Mouse (Mus musculus): Measurements from ENCODE around the gene Mr1. TPM values are rescaled to one million over a fixed set of nuclear protein-coding genes. Genes with fewer than 3 reads are reported as not detected.
"Not testable (repeated sequence)": the region's sequence is repeated elsewhere in the genome, so short reads cannot be mapped to it uniquely, and the experiment has no call there.

Gene Mr1
- 0.47 and 1.1 TPM in 2 replicates for polyA plus RNA-seq (2014; fragmentation: Nextera tagmentation; extraction: Ambion mirVana)

DNA sequence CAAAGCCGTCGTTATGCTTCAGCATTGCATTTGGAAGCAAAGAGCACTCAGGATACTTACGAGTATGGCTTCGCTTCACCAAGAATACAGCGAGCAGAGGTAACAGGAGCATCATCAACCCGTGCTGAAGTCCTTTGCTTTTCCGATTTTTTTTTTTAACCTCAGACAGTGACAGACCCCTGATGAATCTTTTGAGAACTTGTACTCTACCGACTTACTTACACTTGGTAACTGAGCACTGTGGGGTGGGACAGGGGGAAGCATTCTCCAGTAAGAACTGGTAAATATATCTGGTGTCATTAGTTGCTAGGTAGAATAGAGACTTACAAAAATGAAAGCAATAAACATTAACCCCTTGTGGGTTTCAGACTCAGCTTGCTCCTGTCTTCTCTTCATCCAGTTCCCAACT is at the start of gene Mr1:
Mr1 (minus strand) TSS at position 243 of the 409 bp plus-strand sequence.
- no peak within 1 kb of the TSS for H3K4me3 ChIP-seq (replicated peaks; ENCODE audit: low read depth, low read length)
- ATAC-seq (ENCODE audit: low FRiP score, low TSS enrichment): no peak
- no peaks in the 10 kb centered on the region for H3K27me3 ChIP-seq (ENCODE audit: control insufficient read depth, insufficient read depth, low read length)
- no peak within 1 kb of the TSS for H3K27ac ChIP-seq (replicated peaks; ENCODE audit: low read depth, low read length)
- H3K9me3 ChIP-seq (ENCODE audit: control insufficient read depth, low read length): no peaks in the 10 kb centered on the region
- no peaks in the 10 kb centered on the region for H3K4me1 ChIP-seq (ENCODE audit: control insufficient read depth, insufficient read depth, low read length)
- H3K9ac ChIP-seq (replicated peaks; ENCODE audit: low read length): no peak within 1 kb of the TSS
- no peak within 1 kb of the TSS for H3K4me2 ChIP-seq (ENCODE audit: low read length)
- no peaks in the 10 kb centered on the region for H3K36me3 ChIP-seq (ENCODE audit: control insufficient read depth, insufficient read depth, low read length)
- WGBS: 60% methylated on average over 8 of the region's 8 CpGs
- DNase-seq: peak; percentile 81

- no peak overlapping the region for H3K4me2 ChIP-seq (ENCODE audit: low read length)
- no peaks in the 10 kb centered on the region for H3K27me3 ChIP-seq (ENCODE audit: control insufficient read depth, insufficient read depth, low read length)
- no peak overlapping the region for H3K9ac ChIP-seq (replicated peaks; ENCODE audit: low read length)
- peaks cover 75% of the 10 kb centered on the region for H3K36me3 ChIP-seq (ENCODE audit: control insufficient read depth, insufficient read depth, low read length)
- peak overlapping the region; percentile 45; the same call in 1 of the 2 replicates for H3K27ac ChIP-seq (replicated peaks; ENCODE audit: low read depth, low read length)
- ATAC-seq (ENCODE audit: low FRiP score, low TSS enrichment) (no peak), DNase-seq (peak; percentile 38)
- WGBS: 70% methylated on average over 15 of the region's 15 CpGs
- H3K4me1 ChIP-seq (ENCODE audit: control insufficient read depth, insufficient read depth, low read length): no peaks in the 10 kb centered on the region
- H3K4me3 ChIP-seq (replicated peaks; ENCODE audit: low read depth, low read length): no peak overlapping the region
- H3K9me3 ChIP-seq (ENCODE audit: control insufficient read depth, low read length): no peaks in the 10 kb centered on the region
These were observed 46.3 kb upstream of the Mr1 start for GRCm38 (mm10) chr1:155192805-155193368.

- Histone ChIP-seq H3K27me3 (ENCODE audit: control insufficient read depth, insufficient read depth, low read length) (no peaks in the 10 kb centered on the region), H3K36me3 (ENCODE audit: control insufficient read depth, insufficient read depth, low read length) (peaks cover 74% of the 10 kb centered on the region), H3K4me1 (ENCODE audit: control insufficient read depth, insufficient read depth, low read length) (no peaks in the 10 kb centered on the region), H3K9ac (replicated peaks; ENCODE audit: low read length) (no peak overlapping the region), H3K4me3 (replicated peaks; ENCODE audit: low read depth, low read length) (no peak overlapping the region), H3K4me2 (ENCODE audit: low read length) (no peak overlapping the region), H3K9me3 (ENCODE audit: control insufficient read depth, low read length) (no peaks in the 10 kb centered on the region), H3K27ac (replicated peaks; ENCODE audit: low read depth, low read length) (no peak overlapping the region)
- WGBS: 56% methylated on average over 2 of the region's 2 CpGs
- DNase-seq: peak; percentile 52
- no peak for ATAC-seq (ENCODE audit: low FRiP score, low TSS enrichment)
These were observed 45.1 kb upstream of the Mr1 start for GRCm38 (mm10) chr1:155191671-155192070.

DNA sequence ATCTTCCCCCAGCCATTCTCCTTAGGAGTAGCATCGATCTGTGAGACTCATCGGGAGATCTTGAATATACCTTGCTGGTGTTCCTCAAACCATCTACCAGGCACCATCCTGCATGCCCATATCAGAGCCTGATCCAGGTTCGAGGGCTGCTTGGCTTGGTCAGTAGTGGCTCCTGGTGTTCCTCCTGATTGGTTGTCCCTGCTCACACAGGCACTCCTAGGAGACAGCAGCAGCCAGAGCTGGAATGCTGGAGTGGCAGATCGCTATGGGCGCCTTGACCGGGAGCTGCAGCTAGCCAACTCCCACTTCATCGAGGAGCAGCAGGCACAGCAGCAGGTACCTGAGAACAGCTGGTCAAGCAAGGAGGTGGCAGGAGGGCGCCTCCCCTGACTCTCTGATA is 44.6 kb upstream of the Mr1 start:
- DNase-seq: no peak
- Histone ChIP-seq H3K4me1 (ENCODE audit: control insufficient read depth, insufficient read depth, low read length) (no peaks in the 10 kb centered on the region), H3K4me3 (replicated peaks; ENCODE audit: low read depth, low read length) (no peak overlapping the region), H3K36me3 (ENCODE audit: control insufficient read depth, insufficient read depth, low read length) (peaks cover 76% of the 10 kb centered on the region), H3K27ac (replicated peaks; ENCODE audit: low read depth, low read length) (no peak overlapping the region), H3K9ac (replicated peaks; ENCODE audit: low read length) (no peak overlapping the region), H3K9me3 (ENCODE audit: control insufficient read depth, low read length) (no peaks in the 10 kb centered on the region), H3K27me3 (ENCODE audit: control insufficient read depth, insufficient read depth, low read length) (no peaks in the 10 kb centered on the region), H3K4me2 (ENCODE audit: low read length) (no peak overlapping the region)
- no peak for ATAC-seq (ENCODE audit: low FRiP score, low TSS enrichment)
- 80% methylated on average over 8 of the region's 8 CpGs for WGBS

GRCm38 (mm10) chr1:155188656-155189055 is 42.0 kb upstream of the Mr1 start:
- Histone ChIP-seq H3K27me3 (ENCODE audit: control insufficient read depth, insufficient read depth, low read length) (no peaks in the 10 kb centered on the region), H3K27ac (replicated peaks; ENCODE audit: low read depth, low read length) (no peak overlapping the region), H3K36me3 (ENCODE audit: control insufficient read depth, insufficient read depth, low read length) (peaks cover 61% of the 10 kb centered on the region), H3K4me2 (ENCODE audit: low read length) (no peak overlapping the region), H3K9ac (replicated peaks; ENCODE audit: low read length) (no peak overlapping the region), H3K4me3 (replicated peaks; ENCODE audit: low read depth, low read length) (no peak overlapping the region), H3K9me3 (ENCODE audit: control insufficient read depth, low read length) (no peaks in the 10 kb centered on the region), H3K4me1 (ENCODE audit: control insufficient read depth, insufficient read depth, low read length) (no peaks in the 10 kb centered on the region)
- ATAC-seq (ENCODE audit: low FRiP score, low TSS enrichment) (no peak), DNase-seq (no peak)
- 92% methylated on average over 4 of the region's 4 CpGs for WGBS

- Histone ChIP-seq H3K4me2 (ENCODE audit: low read length) (no peak overlapping the region), H3K27ac (replicated peaks; ENCODE audit: low read depth, low read length) (no peak overlapping the region), H3K36me3 (ENCODE audit: control insufficient read depth, insufficient read depth, low read length) (peaks cover 42% of the 10 kb centered on the region), H3K4me3 (replicated peaks; ENCODE audit: low read depth, low read length) (no peak overlapping the region), H3K4me1 (ENCODE audit: control insufficient read depth, insufficient read depth, low read length) (no peaks in the 10 kb centered on the region), H3K9me3 (ENCODE audit: control insufficient read depth, low read length) (no peaks in the 10 kb centered on the region), H3K27me3 (ENCODE audit: control insufficient read depth, insufficient read depth, low read length) (no peaks in the 10 kb centered on the region), H3K9ac (replicated peaks; ENCODE audit: low read length) (no peak overlapping the region)
- 92% methylated on average over 3 of the region's 3 CpGs for WGBS
- ATAC-seq (ENCODE audit: low FRiP score, low TSS enrichment) (no peak), DNase-seq (no peak)
These were observed 37.6 kb upstream of the Mr1 start for GRCm38 (mm10) chr1:155184191-155184590.

DNA sequence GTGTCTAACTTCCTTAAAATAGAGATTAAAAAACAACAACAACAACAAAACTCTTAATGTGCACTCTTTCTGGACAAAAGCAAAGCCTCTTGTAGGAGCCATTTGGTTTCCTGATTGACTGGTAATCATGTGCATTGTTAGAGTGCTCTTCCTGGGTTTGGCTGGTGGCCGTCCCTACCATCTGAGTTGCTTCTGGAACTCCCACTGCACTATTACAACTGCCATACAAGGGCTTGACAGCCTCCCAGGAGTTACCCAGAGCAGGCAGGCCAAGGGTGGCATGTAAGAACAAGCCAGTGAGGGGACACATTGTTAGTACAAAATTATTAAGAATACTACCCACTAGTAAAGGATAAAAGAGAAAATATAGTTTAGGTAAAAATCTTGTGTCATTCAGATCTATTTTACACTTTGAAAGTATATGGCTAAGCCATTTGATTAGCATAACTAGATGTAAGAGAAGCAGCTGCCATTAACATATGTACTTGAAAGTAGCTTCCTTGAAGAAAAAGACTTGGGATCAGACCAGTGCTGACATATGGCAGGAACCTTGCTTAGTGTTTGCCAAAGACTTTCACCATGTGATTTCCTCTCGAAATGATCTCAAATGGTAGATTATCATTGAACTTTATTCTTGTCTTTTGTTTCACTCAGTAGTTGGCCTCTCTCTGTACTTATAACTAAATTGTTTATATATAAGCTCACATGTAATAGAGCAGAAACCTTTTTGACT is 31.7 kb upstream of the Mr1 start:
- DNase-seq (no peak), ATAC-seq (ENCODE audit: low FRiP score, low TSS enrichment) (no peak)
- no peak overlapping the region for H3K4me2 ChIP-seq (ENCODE audit: low read length)
- H3K27ac ChIP-seq (replicated peaks; ENCODE audit: low read depth, low read length): no peak overlapping the region
- no peak overlapping the region for H3K4me3 ChIP-seq (replicated peaks; ENCODE audit: low read depth, low read length)
- no peaks in the 10 kb centered on the region for H3K4me1 ChIP-seq (ENCODE audit: control insufficient read depth, insufficient read depth, low read length)
- WGBS: 91% methylated on average over 2 of the region's 2 CpGs
- no peak overlapping the region for H3K9ac ChIP-seq (replicated peaks; ENCODE audit: low read length)
- no peaks in the 10 kb centered on the region for H3K27me3 ChIP-seq (ENCODE audit: control insufficient read depth, insufficient read depth, low read length)
- H3K36me3 ChIP-seq (ENCODE audit: control insufficient read depth, insufficient read depth, low read length): peaks cover 58% of the 10 kb centered on the region
- H3K9me3 ChIP-seq (ENCODE audit: control insufficient read depth, low read length): no peaks in the 10 kb centered on the region

- Histone ChIP-seq H3K9ac (replicated peaks; ENCODE audit: low read length) (no peak overlapping the region), H3K4me1 (ENCODE audit: control insufficient read depth, insufficient read depth, low read length) (no peaks in the 10 kb centered on the region), H3K36me3 (ENCODE audit: control insufficient read depth, insufficient read depth, low read length) (peaks cover 37% of the 10 kb centered on the region), H3K4me2 (ENCODE audit: low read length) (no peak overlapping the region), H3K9me3 (ENCODE audit: control insufficient read depth, low read length) (no peaks in the 10 kb centered on the region), H3K4me3 (replicated peaks; ENCODE audit: low read depth, low read length) (no peak overlapping the region), H3K27me3 (ENCODE audit: control insufficient read depth, insufficient read depth, low read length) (no peaks in the 10 kb centered on the region), H3K27ac (replicated peaks; ENCODE audit: low read depth, low read length) (no peak overlapping the region)
- 92% methylated on average over 1 of the region's 1 CpGs for WGBS
- ATAC-seq (ENCODE audit: low FRiP score, low TSS enrichment) (no peak), DNase-seq (no peak)
These were observed 27.8 kb upstream of the Mr1 start for GRCm38 (mm10) chr1:155174424-155174823.

GRCm38 (mm10) chr1:155173644-155174016 is 27.0 kb upstream of the Mr1 start:
- H3K4me3 ChIP-seq (replicated peaks; ENCODE audit: low read depth, low read length); H3K27me3 ChIP-seq (ENCODE audit: control insufficient read depth, insufficient read depth, low read length); H3K9ac ChIP-seq (replicated peaks; ENCODE audit: low read length); H3K4me1 ChIP-seq (ENCODE audit: control insufficient read depth, insufficient read depth, low read length); DNase-seq; H3K9me3 ChIP-seq (ENCODE audit: control insufficient read depth, low read length); H3K27ac ChIP-seq (replicated peaks; ENCODE audit: low read depth, low read length); ATAC-seq (ENCODE audit: low FRiP score, low TSS enrichment); H3K4me2 ChIP-seq (ENCODE audit: low read length): not testable (repeated sequence)
- H3K36me3 ChIP-seq (ENCODE audit: control insufficient read depth, insufficient read depth, low read length): peaks cover 29% of the 10 kb centered on the region
- 96% methylated on average over 1 of the region's 1 CpGs for WGBS

Measured in midbrain, embryonic 14.5 days (tissue).